Mouse (Mus musculus): ENCODE measurements around the gene Dab2ip. TPM values are rescaled to one million over a fixed set of nuclear protein-coding genes. Genes with fewer than 3 reads are reported as not detected.

Gene Dab2ip
- polyA plus RNA-seq, 3 experiments from 2014 or later, result 0.46 to 0.69 (median 0.54) TPM

GRCm38 (mm10) chr2:35598819-35599218, 40.8 kb downstream of the Dab2ip start:
- no peak for ATAC-seq

GRCm38 (mm10) chr2:35601665-35602064, 43.6 kb downstream of the Dab2ip start:
- no peak for ATAC-seq

- no peak for ATAC-seq
Observed at GRCm38 (mm10) chr2:35607476-35607875, 49.4 kb downstream of the Dab2ip start.

GRCm38 (mm10) chr2:35608856-35609255, 50.8 kb downstream of the Dab2ip start:
- no peak for ATAC-seq

GRCm38 (mm10) chr2:35609317-35609716, 51.3 kb downstream of the Dab2ip start:
- ATAC-seq, result no peak

DNA sequence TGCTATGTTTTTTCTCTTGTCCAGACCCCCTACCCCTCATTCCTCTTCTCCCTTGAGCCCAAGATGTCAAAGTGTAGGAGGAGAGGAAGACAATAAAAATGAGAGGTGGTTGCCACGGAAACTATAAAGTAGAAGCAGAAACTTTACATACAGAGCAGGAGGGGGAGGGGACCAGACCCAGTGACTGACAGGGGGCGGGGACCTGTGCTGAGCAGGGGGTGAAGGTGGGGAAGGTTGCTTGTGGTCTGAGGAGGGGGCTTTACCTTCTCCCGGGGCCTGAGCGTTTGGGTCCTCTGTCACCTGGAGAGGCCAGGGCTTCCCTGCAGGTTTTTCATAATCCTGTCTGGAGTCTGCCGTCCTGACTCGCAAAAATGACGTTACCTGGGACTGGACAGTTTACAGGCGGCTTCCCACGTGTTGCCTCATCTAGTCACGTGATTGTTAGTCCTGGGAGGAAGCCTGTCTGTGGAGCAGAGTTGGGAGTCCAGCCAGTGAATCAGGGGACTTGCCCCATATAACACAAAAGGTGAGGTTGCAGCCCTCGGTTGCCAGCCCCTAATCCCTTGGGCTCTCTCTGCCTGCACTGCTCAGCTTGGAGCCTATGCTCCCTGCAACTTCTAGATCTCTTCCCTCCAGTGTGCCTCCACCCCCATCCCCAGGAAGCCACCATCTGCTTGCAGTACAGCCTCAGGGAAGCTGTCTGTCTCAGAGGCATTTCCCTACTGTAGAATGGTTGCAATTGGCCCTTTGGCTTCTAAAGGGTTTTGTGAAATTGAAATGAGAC, 52.3 kb downstream of the Dab2ip start:
- ATAC-seq, result no peak

DNA sequence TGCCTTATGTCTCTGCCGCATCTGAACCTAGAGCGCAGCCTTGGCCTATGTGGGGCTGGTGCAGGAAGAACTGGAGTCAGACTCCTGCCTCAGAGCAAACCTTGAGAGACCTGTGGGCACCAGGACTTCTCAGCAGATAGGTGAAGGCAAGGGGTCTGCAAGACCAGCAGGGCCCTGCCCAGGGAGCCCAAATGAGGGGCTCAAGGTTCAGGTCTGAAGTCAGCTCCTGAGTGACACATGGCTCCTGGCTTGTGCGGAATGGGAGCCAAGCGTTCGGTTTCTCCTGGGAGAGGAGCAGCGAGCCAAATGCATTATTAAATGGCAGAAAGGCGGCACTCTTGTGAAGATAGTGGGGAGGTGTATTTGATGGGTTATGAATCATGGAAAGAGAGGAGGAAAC, 52.9 kb downstream of the Dab2ip start:
- no peak for ATAC-seq

- no peak for ATAC-seq
Observed at GRCm38 (mm10) chr2:35611645-35612044, 53.6 kb downstream of the Dab2ip start.

GRCm38 (mm10) chr2:35612297-35612696, 54.2 kb downstream of the Dab2ip start:
- ATAC-seq, result no peak

DNA sequence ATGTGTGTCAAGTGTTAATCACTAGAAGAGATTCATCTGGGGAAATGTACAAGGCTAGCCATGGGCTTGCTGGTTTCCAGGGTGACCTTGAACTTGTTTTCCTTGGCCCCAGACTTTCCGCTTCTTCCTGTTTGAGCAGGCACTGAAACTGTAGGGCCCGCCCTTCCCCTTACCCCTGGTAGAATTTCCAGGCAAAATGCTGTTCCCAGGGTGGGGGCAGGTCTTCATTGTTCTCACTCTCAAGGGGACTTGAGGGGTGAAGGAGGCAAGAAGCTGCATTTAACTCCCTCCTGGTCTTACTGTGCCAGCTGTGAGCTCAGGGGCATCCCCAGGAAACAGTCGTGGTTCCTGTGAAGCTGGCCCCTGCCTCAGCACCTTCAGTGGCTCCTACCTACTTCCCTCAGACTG, 55.9 kb downstream of the Dab2ip start:
- no peak for ATAC-seq

DNA sequence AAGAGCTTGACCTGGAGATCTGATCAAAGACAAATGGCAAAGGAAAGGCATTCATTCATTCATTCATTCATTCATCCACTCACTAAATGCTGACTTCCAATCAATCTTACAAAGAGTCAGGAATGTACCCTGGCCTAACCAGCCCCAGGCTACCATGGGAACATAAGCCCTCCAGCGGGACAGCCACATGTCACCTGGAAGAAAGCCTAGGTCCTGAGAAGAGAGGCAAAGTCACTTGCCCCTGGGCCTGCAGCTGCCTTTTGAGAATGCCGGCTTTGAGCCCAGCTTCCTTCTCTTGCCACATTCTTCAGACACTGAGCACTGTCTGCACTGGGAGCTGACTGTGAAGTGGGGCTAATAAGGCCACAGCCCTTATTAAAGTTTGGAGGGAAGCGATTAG, 56.3 kb downstream of the Dab2ip start:
- ATAC-seq, result no peak

DNA sequence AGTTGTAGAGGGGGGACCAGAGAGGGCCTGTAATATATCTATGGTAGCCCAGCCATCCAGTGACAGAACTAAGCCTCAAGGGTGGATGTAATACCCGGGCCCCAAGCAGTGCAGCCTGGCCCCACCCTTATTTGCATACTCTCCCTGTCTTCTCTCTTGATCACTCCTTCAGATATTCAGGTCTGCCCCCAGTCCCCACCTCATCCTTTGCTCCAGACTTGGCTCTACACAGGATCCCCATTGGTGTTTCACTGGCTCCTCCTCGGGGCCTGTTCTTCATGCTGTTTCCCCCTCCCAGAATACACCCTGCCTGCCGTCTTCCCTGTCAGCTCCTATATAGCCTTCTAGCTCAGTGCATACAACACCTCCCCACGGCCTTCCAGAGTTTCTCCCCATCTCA, 57.3 kb downstream of the Dab2ip start:
- no peak for ATAC-seq

GRCm38 (mm10) chr2:35615977-35616376, 57.9 kb downstream of the Dab2ip start:
- ATAC-seq, result no peak

DNA sequence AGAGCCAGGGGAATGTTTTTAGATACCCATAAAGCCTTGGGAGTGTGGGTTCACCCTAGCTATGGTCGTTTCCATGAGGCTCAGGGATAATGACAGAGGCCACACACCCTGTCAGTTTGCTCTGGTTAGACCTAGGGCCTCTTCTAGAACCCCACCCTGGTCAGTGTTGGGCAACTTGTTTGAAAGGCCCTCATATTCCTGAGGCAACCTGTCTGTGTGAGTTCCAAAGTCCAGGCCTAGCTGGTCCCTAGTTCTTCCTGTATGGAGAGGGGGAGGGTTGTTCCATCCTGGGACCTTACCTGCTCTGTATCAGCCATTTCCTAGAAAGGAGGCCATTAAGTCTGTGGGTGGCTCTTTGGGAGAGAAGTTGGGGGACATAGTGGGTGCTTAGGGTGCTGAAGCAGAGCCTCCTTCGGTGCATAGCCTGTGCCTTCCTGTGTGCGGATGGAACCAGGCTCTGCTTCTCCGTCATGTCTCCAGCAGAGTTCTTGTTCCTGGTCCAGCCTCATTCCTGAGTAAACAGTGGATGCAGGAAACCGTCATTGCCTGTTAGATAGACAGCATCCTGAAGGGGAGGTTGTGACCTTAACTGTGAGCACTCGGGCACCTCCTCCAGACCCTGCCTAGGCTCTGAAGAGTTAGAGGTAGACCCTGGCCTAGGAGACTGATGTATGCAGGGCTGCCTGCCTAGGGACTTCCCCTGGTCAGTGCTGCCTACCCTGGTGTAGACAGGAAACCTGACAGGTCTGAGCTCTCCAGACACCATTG, 59.0 kb downstream of the Dab2ip start:
- ATAC-seq, result no peak

GRCm38 (mm10) chr2:35618981-35619380, 60.9 kb downstream of the Dab2ip start:
- ATAC-seq, result no peak

GRCm38 (mm10) chr2:35619532-35619931, 61.5 kb downstream of the Dab2ip start:
- ATAC-seq, result no peak

GRCm38 (mm10) chr2:35620364-35621224, 62.5 kb downstream of the Dab2ip start:
- ATAC-seq, result no peak

DNA sequence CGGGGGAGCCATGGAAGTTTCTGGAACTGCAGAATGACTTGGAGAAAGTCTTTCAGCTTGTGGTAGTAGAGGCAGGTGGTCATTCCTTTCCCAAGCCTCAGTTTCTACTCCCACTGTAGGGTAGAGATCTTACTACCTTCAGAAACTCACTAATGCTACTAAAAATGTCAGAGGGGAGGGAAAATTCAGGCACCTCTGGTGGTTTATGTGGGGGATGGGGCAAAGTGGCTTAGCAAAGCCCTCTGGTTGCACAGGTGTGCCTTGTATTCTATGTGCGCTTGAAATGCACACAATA, 63.1 kb downstream of the Dab2ip start:
- ATAC-seq, result no peak

GRCm38 (mm10) chr2:35621796-35622195, 63.7 kb downstream of the Dab2ip start:
- no peak for ATAC-seq

DNA sequence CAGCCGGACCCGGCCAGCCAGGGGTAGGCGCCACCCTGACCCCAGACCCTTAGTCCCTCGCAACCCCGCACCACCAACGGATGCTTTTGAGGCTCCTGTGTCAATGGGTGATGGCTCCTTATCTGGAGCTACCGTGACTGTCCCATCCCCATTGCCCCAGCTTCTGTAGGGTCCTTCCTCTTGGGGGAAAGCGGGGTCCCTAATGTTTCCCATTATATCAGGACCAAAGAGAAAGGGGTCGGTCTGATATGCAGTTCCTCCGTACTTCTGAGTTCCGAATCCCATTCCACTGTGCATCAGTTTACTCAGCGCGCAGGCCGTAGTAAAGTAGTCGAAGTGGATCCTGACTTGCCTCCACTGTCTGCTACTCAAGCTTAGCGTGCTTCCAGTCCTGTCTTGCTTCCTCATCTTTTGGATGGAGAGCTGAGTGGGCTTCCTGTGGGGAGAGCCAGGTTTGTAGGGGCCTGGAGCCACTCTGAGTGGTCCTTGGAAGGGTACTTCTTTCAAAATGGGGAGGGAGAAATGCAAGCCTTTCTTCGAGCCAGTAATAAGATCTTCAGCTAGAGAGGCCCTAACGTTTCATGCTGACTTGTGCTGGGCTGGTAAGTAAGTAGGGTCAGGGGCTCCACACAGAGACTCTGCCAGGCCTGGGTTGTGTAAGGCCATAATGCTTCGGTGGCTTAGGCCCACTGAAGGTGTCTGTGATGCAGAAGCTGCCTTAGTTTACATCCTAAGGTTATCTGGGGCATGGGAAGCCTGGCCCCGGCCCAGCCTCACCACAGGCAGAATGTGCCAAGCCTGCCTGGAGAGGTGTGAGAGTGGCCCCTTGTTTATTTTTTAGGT, 64.4 kb downstream of the Dab2ip start:
- ATAC-seq, result no peak

- ATAC-seq, result no peak
Observed at GRCm38 (mm10) chr2:35623104-35623377, 65.0 kb downstream of the Dab2ip start.

- no peak for ATAC-seq
Observed at GRCm38 (mm10) chr2:35623431-35624148, 65.5 kb downstream of the Dab2ip start.
